Mouse (Mus musculus) heart, adult 8-10 months (tissue): Measurements from ENCODE around the gene Shbg. TPM values are rescaled to one million over a fixed set of nuclear protein-coding genes. Genes with fewer than 3 reads are reported as not detected.
A peak's percentile ranks its signal among the peaks of the same experiment; 100 is the strongest.
"Not testable (repeated sequence)": the region's sequence is repeated elsewhere in the genome, so short reads cannot be mapped to it uniquely, and the experiment has no call there.

Experiments
- DNase-seq: peaks from one replicate; pipeline ENCODE4 v3.0.0; 2022; ENCODE audit warnings: low spot score
- total RNA-seq, 4 experiments: library from RNA; stranded (reverse); gene quantifications; 2 replicates each; pipeline ENCODE4 v1.2.4; 2022

Gene Shbg
- total RNA-seq, 4 experiments from 2014 or later: not detected

DNA sequence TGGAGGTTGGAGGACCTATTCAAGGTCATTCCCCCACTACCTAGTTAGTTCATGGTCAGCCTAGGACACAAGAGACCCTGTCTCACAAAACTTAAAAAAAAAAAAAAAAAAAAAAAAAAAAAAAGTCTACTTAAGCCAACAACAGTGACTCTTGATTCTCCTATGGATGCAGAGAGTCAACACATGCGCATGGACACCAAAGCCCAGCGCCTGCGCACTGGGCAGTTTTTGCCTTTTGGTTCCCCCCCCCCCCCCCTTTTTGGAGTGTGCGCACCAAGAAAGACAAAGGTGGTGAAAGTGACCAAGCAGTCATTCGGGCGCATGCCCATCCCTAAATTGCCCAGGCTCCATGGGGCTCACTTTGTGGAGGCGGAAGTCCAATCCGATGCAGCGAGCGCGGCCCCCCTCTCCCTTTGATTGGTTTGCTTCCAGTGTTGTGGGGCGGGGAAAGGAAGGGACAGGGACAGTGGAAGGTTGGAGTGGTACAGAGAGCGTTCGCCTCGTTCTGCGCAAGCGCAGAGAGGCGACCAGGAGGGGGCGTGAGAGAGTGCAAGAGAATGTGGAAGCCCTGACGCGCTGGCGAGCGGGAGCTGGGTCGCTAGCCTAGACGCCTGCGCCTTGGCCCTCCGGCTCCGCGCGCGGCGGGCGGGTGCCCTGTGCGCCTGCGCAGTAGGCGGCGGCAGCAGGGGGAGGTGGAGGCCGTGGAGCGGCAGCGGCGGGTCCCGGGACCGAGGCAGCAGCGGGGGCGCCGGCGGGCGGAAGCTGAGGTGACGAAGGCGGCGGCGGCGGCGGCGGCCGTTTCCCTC, 14.8 kb upstream of the Shbg start, which contains the start of gene Fxr2:
Gene Fxr2, plus strand, starts transcription at position 707 of the 806 bp plus-strand sequence.
- DNase-seq: peak; percentile 100

DNA sequence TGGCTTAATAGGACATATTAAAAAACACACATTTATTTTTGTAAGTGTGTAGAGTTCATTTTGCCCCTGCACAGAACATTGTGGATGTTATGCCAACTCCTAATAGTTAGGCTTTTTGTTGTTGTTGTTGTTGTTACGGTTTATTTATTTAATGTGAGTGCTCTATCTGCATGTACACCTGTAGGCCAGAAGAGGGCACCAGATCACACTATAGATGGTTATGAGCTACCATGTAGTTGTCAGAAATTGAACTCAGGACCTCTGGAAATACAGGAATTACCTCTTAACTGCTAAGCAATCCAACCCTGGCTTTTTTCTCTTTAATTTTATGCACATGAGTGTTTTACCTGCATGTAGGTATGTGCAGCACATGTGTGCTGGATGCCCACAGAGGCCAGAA, 12.1 kb upstream of the Shbg start:
- DNase-seq: no peak

- DNase-seq: peak; percentile 63
These were observed 10.6 kb upstream of the Shbg start for GRCm38 (mm10) chr11:69628286-69628685.

GRCm38 (mm10) chr11:69624339-69624738, 6.6 kb upstream of the Shbg start:
- not testable (repeated sequence) for DNase-seq

GRCm38 (mm10) chr11:69623006-69623405, 5.3 kb upstream of the Shbg start:
- no peak for DNase-seq

DNA sequence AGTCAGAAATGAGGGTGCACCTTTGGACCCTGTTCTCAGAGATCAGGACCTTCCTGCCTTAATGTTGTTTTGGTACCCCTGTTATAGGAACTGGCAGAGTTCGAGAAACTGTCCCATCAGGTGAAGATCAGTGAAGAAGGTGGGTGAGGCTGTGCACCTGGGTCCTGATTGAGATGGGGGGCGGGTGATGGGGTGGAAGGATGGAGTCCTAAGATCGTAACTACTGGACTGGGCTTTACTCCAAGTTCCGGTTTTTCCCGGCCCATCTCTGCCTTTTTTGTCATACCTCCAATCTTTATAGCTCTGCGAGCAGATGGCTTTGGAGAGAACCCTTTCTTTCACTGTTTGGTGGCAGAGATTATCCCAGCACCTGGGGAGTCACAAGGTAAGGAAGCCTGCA, 4.7 kb upstream of the Shbg start:
- DNase-seq: no peak

DNA sequence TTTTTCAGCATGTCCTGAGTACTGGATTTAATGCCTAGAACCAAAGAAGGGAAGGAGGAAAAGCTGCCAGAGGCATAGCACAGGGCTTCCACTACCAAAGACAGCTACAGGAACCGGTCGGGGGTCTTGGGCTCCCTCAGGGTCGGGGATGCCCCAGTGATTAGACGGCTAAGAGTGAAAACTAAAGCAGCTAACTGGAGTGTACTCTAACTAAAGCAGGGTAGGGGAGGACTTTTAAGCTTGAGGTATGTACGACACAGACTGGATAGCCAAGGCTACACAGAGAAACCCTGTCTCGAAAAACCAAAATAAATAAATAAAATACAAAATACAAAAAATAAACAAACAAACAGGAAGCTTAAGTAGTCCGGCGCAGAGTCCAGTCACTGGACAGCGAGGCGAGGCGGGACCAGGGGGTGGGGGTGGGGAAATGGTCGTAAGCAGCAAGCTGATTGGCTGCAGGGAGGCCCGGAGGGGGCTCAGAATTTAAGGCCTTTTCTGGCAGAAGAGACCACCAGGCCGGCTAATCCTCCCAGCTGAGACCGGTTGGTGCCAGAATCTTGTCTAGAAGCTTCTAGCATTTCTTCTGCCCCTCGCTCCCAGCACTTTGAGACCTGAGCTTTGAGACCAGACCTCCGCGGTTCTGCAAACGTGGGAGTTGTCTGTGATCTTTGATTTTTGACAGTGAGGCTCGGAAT, 4.0 kb upstream of the Shbg start, which contains the start of gene Sat2:
Gene Sat2, plus strand, starts transcription at position 454 of the 698 bp plus-strand sequence.
- peak; percentile 38 for DNase-seq

GRCm38 (mm10) chr11:69620394-69621081, 2.8 kb upstream of the Shbg start:
- no peak for DNase-seq

DNA sequence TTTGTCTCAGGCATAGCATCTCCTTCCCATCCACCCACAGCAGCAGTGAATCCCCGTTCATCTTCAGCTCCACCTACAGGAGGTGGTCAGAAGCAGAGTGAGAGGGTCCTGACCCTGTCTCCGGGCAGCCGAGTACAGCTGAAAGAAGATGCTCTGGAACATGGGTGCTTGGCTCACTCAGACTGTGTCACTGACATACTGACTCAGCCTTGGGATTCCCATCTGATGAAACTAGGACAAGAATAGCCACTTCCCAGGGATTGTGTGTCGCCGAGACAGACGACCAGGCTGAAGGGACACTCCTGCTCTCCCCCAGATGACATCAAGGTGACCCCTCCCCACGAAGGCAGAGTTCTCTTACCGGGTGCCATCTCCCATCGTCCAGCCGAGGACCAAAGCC, 924 bp downstream of the Shbg start:
- DNase-seq: no peak

GRCm38 (mm10) chr11:69614257-69614588, 3.5 kb downstream of the Shbg start:
- not testable (repeated sequence) for DNase-seq

DNA sequence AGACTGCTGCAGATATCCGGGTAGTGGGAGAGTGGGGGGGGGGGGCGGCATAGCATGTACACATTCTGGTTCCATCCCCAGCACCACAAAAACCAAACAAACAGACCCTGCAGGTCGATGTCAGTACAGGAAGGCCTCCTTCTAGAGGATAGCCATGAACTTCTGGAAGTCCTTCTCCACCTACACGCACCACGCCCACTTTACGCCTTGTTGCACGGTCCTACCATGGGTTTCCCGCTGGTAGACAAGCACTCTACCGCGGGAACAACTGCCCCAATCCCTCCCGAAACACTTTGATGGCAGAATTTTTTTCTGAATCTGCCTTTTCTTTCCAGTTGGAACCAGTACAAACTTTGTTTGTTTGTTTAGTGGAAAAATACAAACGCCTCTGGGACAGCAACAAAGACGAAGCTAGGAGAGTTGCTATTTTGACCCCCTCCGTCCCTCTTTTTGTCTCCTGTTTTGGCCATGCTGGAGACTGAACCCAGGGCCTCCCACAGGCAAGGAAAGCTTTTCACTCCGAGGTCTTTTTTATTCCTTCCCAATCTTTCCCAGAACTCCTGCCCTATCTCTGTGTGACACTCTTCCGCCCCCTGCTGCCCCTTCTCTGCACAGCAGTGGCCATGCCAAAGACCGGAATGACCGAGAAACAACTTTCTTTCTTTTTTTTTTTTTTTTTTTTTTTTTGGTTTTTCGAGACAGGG, 4.0 kb downstream of the Shbg start:
- DNase-seq: peak; percentile 89

GRCm38 (mm10) chr11:69610899-69611298, 6.8 kb downstream of the Shbg start:
- no peak for DNase-seq

DNA sequence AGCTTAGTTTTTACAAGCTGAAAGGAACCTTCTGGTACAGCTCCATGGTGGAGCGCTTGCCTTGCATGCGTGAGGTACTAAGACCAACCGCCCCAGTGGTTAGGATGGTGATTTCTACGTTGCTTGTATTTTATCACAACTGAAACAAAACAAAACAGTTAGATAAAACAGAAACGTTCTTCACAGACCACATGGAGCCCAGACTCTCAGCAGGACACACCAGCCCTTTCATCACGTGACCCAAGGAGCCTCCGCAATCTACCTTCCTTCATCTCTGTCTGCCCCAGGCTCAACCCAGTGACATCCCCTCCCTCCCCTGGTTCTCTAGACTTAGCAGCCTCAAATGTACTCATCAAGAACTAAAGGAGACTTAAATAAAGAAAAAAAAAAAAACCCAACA, 8.3 kb downstream of the Shbg start:
- DNase-seq: no peak

DNA sequence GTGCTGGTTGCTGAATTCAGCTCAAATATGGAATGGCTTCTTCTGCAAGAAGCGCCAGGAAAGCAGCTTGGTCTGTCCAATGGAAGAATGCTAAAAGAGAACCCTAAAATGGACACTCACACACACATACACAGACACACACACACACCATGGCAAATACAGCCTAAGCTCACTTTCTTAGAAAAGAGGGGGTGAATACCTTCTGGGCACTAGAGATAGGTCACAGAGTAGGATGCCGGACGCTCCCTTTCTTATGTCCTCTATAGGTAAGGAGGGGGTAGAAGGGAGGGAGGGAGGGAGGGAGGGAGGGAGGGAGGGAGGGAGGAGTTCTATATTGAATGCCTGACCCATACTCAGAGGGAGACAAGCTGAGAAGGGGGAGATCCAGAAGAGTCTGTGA, 9.2 kb downstream of the Shbg start:
- DNase-seq: no peak

DNA sequence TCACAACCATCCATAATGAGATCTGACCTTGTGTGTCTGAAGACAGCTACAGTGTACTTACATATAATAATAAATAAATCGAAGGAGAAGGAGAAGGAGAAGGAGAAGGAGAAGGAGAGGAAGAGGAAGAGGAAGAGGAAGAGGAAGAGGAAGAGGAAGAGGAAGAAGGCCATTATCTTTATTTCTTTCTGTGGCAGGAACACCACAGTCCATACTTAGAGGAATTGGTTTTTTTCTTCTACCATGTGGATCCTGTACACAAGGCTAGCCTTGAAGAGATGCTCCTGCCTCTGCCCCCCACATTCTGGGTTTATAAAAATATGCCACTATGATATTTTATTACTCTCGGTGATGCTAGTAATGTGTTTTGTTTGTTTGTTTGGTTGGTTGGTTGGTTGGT, 10.9 kb downstream of the Shbg start:
- DNase-seq: no peak

DNA sequence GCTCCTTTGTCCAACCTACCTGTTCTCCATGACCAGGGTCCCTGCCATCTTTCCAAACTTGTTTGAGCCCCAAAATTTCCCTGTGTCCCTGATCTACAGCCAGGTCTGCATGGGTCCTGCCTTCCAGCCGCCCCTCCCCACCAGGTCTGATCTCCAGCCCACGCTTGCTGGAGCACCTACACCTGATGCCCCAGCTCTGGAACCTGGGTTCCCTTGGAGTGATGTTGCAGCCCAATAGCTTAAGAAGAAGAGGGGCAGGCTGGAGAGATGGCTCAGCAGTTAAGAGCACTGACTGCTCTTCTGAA, 11.3 kb downstream of the Shbg start:
- DNase-seq: no peak

DNA sequence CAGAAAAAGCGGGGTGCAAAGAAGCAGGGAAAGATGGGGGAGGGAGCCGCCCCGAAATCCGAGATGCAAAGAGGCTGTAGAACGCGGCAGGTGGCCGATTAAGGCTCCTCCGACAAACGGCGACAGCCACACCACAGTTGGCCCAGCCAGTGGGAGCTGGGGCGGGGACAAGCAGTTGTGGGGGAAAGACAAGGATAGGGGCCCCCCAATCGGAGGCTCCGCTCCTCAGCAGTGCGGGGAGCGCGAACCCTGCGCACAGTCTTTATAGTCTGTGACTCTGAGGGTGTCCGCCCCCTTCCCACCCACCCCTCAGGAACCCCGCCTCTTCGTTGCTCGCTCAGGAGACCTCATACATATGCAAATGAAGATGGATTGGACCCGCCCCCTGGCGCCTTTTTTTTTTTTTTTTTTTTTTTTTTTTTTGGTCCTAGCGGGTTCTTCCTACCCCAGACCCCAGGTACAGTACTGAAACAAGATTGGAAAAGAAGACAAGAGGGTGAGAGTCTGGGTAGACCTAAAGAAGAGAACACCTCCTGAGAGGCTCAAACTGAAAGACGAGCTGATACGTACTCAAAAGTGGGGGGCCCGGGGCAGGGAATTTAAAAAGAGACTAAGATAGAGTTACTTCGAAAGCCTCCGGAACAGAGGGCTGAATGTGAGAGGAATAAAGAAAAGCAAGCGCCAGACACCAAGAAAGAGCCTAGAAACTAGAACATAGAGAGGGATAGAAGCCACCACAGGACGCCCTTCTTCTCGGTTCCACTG, 11.8 kb downstream of the Shbg start, which contains the start of gene Atp1b2:
Gene Atp1b2, minus strand, starts transcription at position 217 of the 765 bp plus-strand sequence.
- DNase-seq: peak; percentile 59

- DNase-seq: no peak
These were observed 12.7 kb downstream of the Shbg start for GRCm38 (mm10) chr11:69604795-69605664.

- no peak for DNase-seq
These were observed 13.4 kb downstream of the Shbg start for GRCm38 (mm10) chr11:69604347-69604746.

DNA sequence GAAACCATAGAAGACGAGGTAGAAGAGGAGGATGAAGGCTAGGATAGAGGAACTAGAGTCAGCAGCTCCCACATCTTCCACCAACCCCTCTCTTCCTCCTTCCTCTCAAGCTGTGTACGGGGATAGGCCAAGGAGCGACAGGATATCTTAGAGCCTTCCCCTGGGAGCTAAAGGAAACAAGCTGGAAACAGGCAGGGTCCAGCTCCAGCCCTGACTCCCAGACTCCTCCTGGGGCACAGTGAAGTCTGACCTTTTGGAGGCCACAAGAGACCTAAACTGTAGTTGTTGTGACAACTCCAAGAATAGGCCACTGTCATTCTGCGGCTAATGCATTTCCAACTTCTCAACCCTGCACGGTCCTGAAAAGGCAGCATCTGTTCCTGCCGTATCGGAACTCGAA, 14.2 kb downstream of the Shbg start:
- peak; percentile 54 for DNase-seq
